Mouse (Mus musculus) CD4-positive naive resting alpha-beta T cell, adult 76 days (primary cell): ENCODE measurements around the gene RPS10-NUDT3. TPM values are rescaled to one million over a fixed set of nuclear protein-coding genes. Genes with fewer than 3 reads are reported as not detected.

Experiments used
- total RNA-seq: library from RNA; stranded (reverse); gene quantifications from one replicate; pipeline ENCODE4 v1.2.4, GENCODE M21; 2023

RPS10-NUDT3 gene
- total RNA-seq = not detected

DNA sequence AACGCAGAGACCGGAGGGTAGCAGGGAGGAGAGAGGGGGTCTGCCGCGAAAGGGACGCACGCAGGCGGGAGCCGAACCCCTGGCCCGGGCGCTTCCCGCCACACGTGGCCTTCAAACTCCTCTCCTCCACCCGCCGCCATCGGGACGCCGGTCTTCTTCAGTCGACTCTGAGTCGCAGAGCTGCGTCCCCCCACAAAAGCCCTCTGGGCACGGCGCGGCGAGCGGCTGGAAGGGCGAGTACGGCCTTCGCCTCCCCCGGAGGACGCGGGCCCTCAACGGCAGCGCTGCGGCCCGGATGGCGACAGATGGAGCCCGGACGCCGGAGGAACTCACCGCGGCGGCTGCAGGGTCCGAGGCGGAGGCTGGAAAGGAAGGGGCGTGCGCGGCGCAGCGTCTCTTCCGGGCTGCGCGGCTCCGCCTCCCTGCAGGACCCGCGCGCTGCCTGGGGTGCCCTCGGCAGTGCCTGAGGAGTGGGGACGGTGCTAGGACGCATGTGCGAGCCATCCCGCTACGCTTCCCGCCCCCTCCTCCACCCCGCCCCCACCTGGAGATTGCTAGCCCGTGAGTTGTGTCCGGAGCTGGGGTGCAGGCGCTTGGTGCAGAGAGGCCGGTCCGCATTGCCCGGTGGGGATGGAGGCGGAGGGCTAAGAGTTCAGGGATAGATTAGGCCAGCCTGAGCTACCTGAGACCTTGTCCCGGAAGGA lies at the start of gene RPS10-NUDT3:
Gene RPS10-NUDT3, minus strand, starts transcription at position 352 of the 704 bp plus-strand sequence.

GRCm38 (mm10) chr17:27655089-27656010 lies 20.3 kb upstream of the RPS10-NUDT3 start, which contains the start of gene Pacsin1:
Gene Pacsin1 (plus strand): TSS chr17:27655509.

DNA sequence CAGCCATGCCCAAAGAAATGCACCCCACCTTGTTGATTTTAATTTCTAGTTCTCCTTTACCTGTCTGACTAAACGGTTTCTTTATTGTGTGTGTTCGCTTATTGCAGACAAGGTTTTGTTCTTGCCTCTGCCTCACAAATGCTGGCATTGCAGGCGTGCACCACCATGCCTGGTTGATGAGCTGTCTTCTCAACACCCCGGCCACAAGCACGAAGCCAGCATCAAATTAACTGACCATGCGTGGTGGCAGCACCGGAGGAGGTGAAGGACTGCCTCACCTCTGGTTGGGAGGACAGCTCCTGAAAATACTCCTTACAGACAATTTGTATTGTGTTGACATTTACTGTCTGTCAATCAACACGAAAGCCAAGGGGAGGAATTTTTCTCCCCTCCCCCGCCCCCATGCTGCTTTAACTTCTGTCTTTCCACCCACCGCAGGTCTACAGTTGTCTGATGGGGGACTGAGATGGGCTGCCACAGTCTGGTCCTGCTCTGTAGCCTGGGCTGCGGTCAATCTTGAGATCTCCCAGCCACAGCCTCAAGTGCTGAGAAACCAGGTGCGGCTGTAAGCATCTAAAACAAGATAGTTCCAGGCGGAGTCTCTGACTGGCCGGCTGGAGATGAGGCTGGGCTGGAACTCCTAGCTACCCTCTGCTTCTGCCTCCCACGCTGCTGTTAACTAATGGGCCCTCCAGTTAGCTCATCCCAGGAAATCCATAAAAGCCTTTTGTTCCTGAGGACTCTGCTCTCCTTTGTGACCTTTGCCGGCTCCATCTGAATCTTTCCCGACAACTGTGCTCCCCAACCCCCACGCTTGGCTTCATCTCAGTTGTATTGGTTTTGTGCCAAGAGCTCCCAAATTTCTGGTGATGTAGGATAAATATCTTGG lies 1.4 kb upstream of the RPS10-NUDT3 start, which contains the start of gene Rps10:
Gene Rps10, minus strand, starts transcription at position 538 of the 889 bp plus-strand sequence.

GRCm38 (mm10) chr17:27623360-27624326 lies 11.4 kb downstream of the RPS10-NUDT3 start, which contains the start of gene Nudt3:
Gene Nudt3 (minus strand): TSS chr17:27623495.

DNA sequence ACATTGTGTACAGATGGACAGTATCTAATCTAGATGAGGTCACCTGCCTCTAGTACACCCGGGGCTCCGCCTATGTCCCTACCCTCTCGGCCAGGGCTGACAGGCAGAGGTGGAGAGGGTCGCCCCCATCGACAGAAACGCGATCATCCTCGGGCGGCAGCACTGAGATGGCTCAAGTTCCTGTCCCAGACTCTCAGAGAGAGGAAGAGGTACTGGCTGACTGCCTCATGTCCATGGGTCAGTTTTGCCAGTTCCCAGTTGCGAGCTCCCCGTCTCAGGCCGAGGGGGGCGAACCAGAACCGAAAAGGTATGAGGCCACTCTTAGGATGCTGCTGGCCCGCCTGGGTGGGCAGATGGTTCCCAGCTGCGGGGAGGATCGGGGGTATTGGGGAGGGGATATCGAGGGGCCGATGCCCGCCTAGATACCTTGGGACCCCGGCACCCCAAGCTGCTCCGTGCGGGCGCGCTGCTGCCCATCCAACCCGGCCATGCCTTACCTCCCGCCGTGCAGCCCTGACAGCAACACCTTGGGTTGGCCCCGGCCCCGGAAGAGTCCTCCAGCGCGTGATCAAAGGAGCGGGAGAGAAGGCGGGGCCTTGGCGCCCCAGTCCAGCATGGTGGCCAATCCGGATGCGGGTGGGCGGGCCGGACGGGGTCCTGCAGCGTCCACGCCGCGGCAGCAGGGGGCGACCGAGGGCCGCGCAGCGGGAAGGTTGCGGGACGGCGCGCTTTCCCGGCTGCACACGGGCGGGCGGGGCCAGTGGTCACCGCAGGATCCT lies 69.7 kb downstream of the RPS10-NUDT3 start, which contains the start of gene AI413582:
Gene AI413582, minus strand, starts transcription at position 594 of the 779 bp plus-strand sequence.

DNA sequence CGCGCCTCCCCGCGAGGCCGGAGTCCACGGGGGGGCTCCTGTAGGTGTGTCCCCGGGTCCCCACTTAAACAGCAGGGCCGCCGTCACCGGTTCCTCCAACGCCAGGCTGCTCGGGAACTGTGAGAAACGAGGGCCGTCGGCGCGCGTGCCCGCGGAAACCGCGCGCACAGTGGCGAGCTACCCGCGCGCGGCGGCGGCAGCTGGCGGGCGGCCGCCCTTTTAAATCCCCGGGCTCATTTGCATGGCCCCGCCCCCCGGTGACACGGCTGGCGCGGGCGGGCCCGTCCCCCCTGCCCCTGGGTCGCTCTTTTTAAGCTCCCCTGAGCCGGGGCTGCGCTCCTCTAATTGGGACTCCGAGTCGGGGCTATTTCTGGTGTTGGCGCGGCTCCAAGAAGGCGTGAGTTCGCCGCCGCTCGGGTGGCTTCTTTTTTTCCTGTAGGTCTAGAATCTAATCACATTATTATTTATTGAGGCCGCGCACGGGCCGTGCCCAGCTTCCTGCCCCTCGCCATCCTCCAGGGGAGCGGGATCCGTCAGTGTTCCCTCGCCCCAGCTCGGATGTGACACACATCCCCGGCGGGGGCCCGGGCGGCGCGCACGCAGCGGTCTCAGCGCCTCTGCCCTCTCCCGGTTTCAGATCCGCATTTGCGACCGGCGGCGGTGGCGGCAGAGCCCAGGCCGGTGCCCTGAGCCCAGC lies 78.6 kb downstream of the RPS10-NUDT3 start, which contains the start of gene Hmga1:
Gene Hmga1, plus strand, starts transcription at position 183 of the 697 bp plus-strand sequence.

Other genes with a start within 250 kb of the RPS10-NUDT3 start
- gene Grm4, start 113.8 kb downstream of the RPS10-NUDT3 start, total RNA-seq = not detected
- gene Hmga1, start 78.7 kb downstream of the RPS10-NUDT3 start, total RNA-seq = 41.8 TPM
- 41.7 TPM for gene AI413582, start 69.5 kb downstream of the RPS10-NUDT3 start, total RNA-seq
- gene Nudt3, start 11.7 kb downstream of the RPS10-NUDT3 start, total RNA-seq = 86.4 TPM
- 2,982 TPM for gene Rps10, start 1.4 kb upstream of the RPS10-NUDT3 start, total RNA-seq
- 38.2 TPM for gene Pacsin1, start 20.3 kb upstream of the RPS10-NUDT3 start, total RNA-seq
- 1.2 TPM for gene Spdef, start 93.7 kb upstream of the RPS10-NUDT3 start, total RNA-seq
- gene D17Wsu92e, start 185.4 kb upstream of the RPS10-NUDT3 start, total RNA-seq = 81.3 TPM
- gene Snrpc, start 202.9 kb upstream of the RPS10-NUDT3 start, total RNA-seq = 68.9 TPM
- 4.4 TPM for gene Uhrf1bp1, start 221.2 kb upstream of the RPS10-NUDT3 start, total RNA-seq